Mouse (Mus musculus) liver, embryonic 15.5 days (tissue): Measurements from ENCODE around the gene Kcnj3. TPM values are rescaled to one million over a fixed set of nuclear protein-coding genes. Genes with fewer than 3 reads are reported as not detected.
"Not testable (repeated sequence)": the region's sequence is repeated elsewhere in the genome, so short reads cannot be mapped to it uniquely, and the experiment has no call there.

Experiments used
- ATAC-seq: fragments of 200-750 bp; cut with Nextera tagmentation; 2 replicates; pipeline ENCODE4 v1.8.0; 2017; ENCODE audit warnings: moderate number of reproducible peaks, mild to moderate bottlenecking, moderate library complexity; ENCODE audit not compliant: insufficient read depth
- H3K27ac ChIP-seq: fragments of 300-500 bp; sonication (generic); replicated peaks from 2 replicates; pipeline ENCODE4 v1.5.1; 2015; ENCODE audit warnings: mild to moderate bottlenecking, inconsistent platforms
- H3K27me3 ChIP-seq: fragments of 300-500 bp; sonication (generic); 2 replicates; pipeline ENCODE4 v1.6.1; 2015; ENCODE audit warnings: mild to moderate bottlenecking, inconsistent platforms
- H3K36me3 ChIP-seq: fragments of 300-500 bp; sonication (generic); replicated peaks from 2 replicates; pipeline ENCODE4 v1.6.1; 2015; ENCODE audit warnings: moderate library complexity, mild to moderate bottlenecking, inconsistent platforms
- H3K4me1 ChIP-seq: fragments of 300-500 bp; sonication (generic); replicated peaks from 2 replicates; pipeline ENCODE4 v1.6.1; 2015; ENCODE audit warnings: inconsistent platforms
- H3K4me2 ChIP-seq: fragments of 300-500 bp; sonication (generic); 2 replicates; pipeline ENCODE4 v1.6.1; 2015; ENCODE audit warnings: moderate library complexity, mild to moderate bottlenecking, inconsistent platforms
- H3K4me3 ChIP-seq: fragments of 300-500 bp; sonication (generic); replicated peaks from 2 replicates; pipeline ENCODE4 v1.5.1; 2015; ENCODE audit warnings: mild to moderate bottlenecking, inconsistent platforms
- H3K9ac ChIP-seq: fragments of 300-500 bp; sonication (generic); 2 replicates; pipeline ENCODE4 v1.6.1; 2015; ENCODE audit warnings: moderate library complexity, mild to moderate bottlenecking, inconsistent platforms
- H3K9me3 ChIP-seq: fragments of 300-500 bp; sonication (generic); replicated peaks from 2 replicates; pipeline ENCODE4 v1.6.1; 2016; ENCODE audit warnings: inconsistent platforms
- WGBS: fragments of 180-500 bp; shearing (Covaris S2); methylation state at CpG from one replicate; pipeline ENCODE4 v1.1.7; 2015; ENCODE audit warnings: mixed read lengths; ENCODE audit not compliant: insufficient replicate concordance; 5-methylcytosine and 5-hydroxymethylcytosine counted together
- polyA plus RNA-seq: library from polyadenylated mRNA; unstranded; fragments of >200 nt; fragmentation: Nextera tagmentation; extraction: Ambion mirVana; gene quantifications from 2 replicates; pipeline ENCODE4 v1.2.1, GENCODE M21; 2015

The Kcnj3 gene
- polyA plus RNA-seq, 1 experiment from 2014 or later = not detected

GRCm38 (mm10) chr2:55450774-55451173 is 15.0 kb downstream of the Kcnj3 start:
- WGBS = 74% methylated on average over 1 of the region's 1 CpGs
- no peak overlapping the region for H3K27ac ChIP-seq

DNA sequence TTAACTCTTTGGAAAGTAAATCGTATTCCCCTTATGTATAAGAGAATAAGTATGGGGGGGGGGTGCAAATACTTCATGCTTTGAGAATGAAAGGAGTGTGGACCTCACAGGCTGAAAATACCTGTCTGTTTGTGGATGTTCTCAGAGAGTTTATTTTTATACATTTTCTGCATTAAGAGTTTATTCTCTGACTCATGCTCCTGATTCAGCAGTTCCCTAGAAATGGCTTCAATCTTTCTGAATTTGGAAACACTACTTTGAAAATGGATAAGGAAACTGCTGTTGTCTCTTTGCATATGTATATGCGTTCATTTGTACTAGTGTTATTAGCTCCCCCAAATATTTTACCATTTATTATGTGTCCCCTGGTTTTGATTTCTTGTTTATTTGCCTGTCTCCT is 23.4 kb downstream of the Kcnj3 start:
- no peaks in the 10 kb centered on the region for H3K36me3 ChIP-seq
- no peaks in the 10 kb centered on the region for H3K4me1 ChIP-seq
- H3K4me2 ChIP-seq = no peak overlapping the region
- no peak overlapping the region for H3K4me3 ChIP-seq
- 71% methylated on average over 2 of the region's 2 CpGs for WGBS
- ATAC-seq = no peak
- H3K9me3 ChIP-seq = no peaks in the 10 kb centered on the region
- H3K27me3 ChIP-seq = no peaks in the 10 kb centered on the region
- H3K9ac ChIP-seq = no peak overlapping the region
- H3K27ac ChIP-seq = no peak overlapping the region

More at GRCm38 (mm10) chr2:55450774-55451173, 15.0 kb downstream of the Kcnj3 start:
- ATAC-seq = no peak
- Histone ChIP-seq H3K4me2 (no peak overlapping the region), H3K9ac (no peak overlapping the region), H3K36me3 (no peaks in the 10 kb centered on the region), H3K27me3 (no peaks in the 10 kb centered on the region), H3K9me3 (no peaks in the 10 kb centered on the region), H3K4me3 (no peak overlapping the region), H3K4me1 (no peaks in the 10 kb centered on the region)

DNA sequence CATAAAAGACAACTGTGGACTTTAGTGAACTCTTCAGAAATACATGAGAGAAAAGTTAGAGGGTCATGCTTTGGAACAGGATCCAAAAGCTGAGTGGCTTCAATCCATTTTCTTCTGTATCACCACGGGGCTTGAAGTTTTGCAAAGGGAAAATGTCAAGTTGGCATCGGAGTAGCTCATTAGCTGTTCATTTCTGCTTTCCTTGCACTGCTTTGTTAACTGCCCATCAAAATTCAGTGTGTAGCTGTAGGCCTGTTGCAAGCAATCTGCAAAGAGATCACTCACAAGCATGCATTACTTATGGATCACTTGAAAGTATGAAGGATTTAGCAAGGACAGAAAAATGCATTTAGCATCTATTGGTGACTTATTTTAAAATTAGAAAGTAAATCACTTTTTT is 33.4 kb downstream of the Kcnj3 start:
- no peak overlapping the region for H3K27ac ChIP-seq
- no peaks in the 10 kb centered on the region for H3K36me3 ChIP-seq
- no peak overlapping the region for H3K9ac ChIP-seq
- no peak overlapping the region for H3K4me3 ChIP-seq
- H3K4me2 ChIP-seq = no peak overlapping the region
- ATAC-seq = no peak
- no peaks in the 10 kb centered on the region for H3K27me3 ChIP-seq
- no peaks in the 10 kb centered on the region for H3K9me3 ChIP-seq
- H3K4me1 ChIP-seq = no peaks in the 10 kb centered on the region
- WGBS = 59% methylated on average over 2 of the region's 2 CpGs

DNA sequence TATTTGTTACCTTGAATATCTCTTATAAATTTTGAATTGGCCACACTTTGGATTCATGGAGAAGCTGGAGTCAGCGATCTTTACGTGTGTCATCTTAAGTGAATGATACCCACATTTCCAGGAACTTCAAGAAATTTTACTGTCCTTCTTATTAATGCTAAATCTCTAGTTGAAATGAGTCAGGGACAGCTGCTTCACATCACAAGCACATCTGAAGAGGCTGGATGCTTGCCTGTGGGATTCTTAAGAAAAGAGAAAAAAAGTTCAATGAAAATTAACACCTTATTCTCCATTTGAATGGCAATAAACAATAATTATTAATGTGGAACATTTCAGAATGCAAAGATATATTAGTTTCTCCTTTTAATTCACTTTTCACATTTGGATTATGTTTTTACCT is 34.2 kb downstream of the Kcnj3 start:
- Histone ChIP-seq H3K9me3 (no peaks in the 10 kb centered on the region), H3K9ac (no peak overlapping the region), H3K27me3 (no peaks in the 10 kb centered on the region), H3K27ac (no peak overlapping the region), H3K4me2 (no peak overlapping the region), H3K4me3 (no peak overlapping the region), H3K36me3 (no peaks in the 10 kb centered on the region), H3K4me1 (no peaks in the 10 kb centered on the region)
- WGBS = 71% methylated on average over 2 of the region's 2 CpGs
- no peak for ATAC-seq

GRCm38 (mm10) chr2:55479511-55479910 is 43.7 kb downstream of the Kcnj3 start:
- no peak overlapping the region for H3K4me2 ChIP-seq
- H3K27me3 ChIP-seq = no peaks in the 10 kb centered on the region
- no peak for ATAC-seq
- no peak overlapping the region for H3K4me3 ChIP-seq
- H3K9ac ChIP-seq = no peak overlapping the region
- H3K4me1 ChIP-seq = no peaks in the 10 kb centered on the region
- H3K36me3 ChIP-seq = no peaks in the 10 kb centered on the region
- H3K27ac ChIP-seq = no peak overlapping the region
- WGBS = 54% methylated on average over 4 of the region's 4 CpGs
- H3K9me3 ChIP-seq = no peaks in the 10 kb centered on the region

GRCm38 (mm10) chr2:55479933-55480601 is 44.3 kb downstream of the Kcnj3 start:
- Histone ChIP-seq H3K27ac (no peak overlapping the region), H3K9me3 (no peaks in the 10 kb centered on the region)
- ATAC-seq = no peak

DNA sequence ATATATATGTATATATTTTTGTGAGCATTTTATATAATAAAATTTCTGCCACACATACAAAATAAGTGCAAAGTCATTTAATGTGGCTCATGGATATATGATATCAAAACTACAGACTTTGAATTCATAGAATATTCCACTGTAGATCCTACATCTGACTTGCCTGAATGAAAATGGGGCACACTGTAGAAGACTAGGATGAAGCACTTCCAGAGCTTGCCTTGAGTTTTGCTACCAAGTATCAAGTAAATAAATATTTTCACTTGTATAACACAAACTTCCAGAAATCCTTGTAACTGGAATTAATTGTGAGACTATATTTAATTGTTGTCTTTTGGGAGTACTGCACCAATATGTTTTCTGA is 44.8 kb downstream of the Kcnj3 start:
- H3K4me3 ChIP-seq = no peak overlapping the region
- no peaks in the 10 kb centered on the region for H3K4me1 ChIP-seq
- H3K9me3 ChIP-seq = no peaks in the 10 kb centered on the region
- H3K4me2 ChIP-seq = no peak overlapping the region
- no peak overlapping the region for H3K27ac ChIP-seq
- no peak overlapping the region for H3K9ac ChIP-seq
- no peaks in the 10 kb centered on the region for H3K27me3 ChIP-seq
- no peak for ATAC-seq
- H3K36me3 ChIP-seq = no peaks in the 10 kb centered on the region

More at GRCm38 (mm10) chr2:55479933-55480601, 44.3 kb downstream of the Kcnj3 start:
- no peaks in the 10 kb centered on the region for H3K27me3 ChIP-seq
- no peak overlapping the region for H3K4me2 ChIP-seq
- H3K4me3 ChIP-seq = no peak overlapping the region
- H3K36me3 ChIP-seq = no peaks in the 10 kb centered on the region
- no peak overlapping the region for H3K9ac ChIP-seq
- H3K4me1 ChIP-seq = no peaks in the 10 kb centered on the region
- 62% methylated on average over 4 of the region's 4 CpGs for WGBS

- not testable (repeated sequence) for ATAC-seq, H3K4me1 ChIP-seq, H3K27ac ChIP-seq, H3K4me3 ChIP-seq, H3K9ac ChIP-seq, H3K27me3 ChIP-seq, H3K4me2 ChIP-seq, H3K36me3 ChIP-seq, H3K9me3 ChIP-seq
- WGBS = 68% methylated on average over 7 of the region's 7 CpGs
Observed at GRCm38 (mm10) chr2:55485500-55486129, 49.8 kb downstream of the Kcnj3 start.

DNA sequence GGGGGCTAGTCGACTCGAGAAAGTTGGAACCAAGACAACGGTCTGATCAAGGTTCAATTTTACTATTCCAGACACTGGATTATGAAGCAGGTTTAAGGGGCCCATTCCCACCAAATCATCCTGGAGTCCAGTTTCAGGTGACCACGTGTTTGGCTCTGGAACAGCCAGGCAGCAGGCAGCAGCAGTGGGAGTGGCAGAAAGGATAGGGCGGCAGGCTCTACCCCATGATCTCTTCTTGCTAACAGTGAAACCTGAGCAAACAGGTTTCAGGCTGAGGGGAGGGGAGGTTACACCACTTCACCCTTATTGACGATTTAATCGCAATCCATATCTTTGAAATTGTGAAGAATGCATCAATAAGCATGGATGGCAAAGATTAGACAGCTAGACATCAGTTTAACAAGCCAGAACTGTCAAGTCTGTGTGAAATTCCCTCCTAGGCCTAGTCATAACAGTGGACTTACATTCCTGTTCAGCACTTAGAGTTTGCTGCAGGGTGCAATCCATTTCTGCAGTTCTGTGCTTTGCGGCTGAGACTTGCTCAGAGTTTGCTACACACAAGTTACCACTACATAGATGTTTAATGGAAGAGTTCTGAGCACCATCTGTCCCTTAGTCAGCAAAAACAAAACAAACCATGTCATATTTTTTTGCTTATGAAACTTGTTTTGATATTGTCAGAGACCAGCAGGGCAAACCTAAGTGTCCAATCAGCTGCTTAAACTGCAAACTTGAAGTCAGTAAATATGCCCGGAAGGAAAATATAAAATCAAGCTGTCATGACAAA is 67.8 kb downstream of the Kcnj3 start:
- Histone ChIP-seq H3K9me3 (no peaks in the 10 kb centered on the region), H3K27me3 (no peaks in the 10 kb centered on the region), H3K9ac (no peak overlapping the region), H3K36me3 (no peaks in the 10 kb centered on the region), H3K4me3 (no peak overlapping the region), H3K27ac (no peak overlapping the region), H3K4me2 (no peak overlapping the region), H3K4me1 (no peaks in the 10 kb centered on the region)
- WGBS = 58% methylated on average over 9 of the region's 9 CpGs
- no peak for ATAC-seq

DNA sequence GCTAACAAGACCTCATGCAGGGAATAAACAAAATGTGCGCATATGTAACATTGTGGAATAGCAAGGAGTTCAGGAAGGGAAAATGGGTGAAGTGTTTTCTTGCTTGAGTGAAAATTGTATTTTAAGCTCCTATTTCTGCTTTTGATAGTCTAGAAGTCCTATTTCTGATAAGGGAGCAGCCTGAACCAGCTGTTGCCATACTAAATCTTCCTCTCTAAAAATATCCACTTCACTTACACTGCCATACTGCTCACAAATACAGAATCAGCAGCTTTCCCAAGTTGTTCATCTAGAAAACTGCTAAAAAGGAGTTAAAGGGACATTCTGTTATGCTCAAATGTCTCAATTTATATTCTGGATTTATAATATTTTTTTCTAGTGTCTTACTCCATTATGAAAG is 69.9 kb downstream of the Kcnj3 start:
- ATAC-seq = no peak

GRCm38 (mm10) chr2:55517297-55517696 is 81.5 kb downstream of the Kcnj3 start:
- no peaks in the 10 kb centered on the region for H3K27me3 ChIP-seq
- H3K9me3 ChIP-seq = no peaks in the 10 kb centered on the region
- no peak overlapping the region for H3K4me3 ChIP-seq
- H3K9ac ChIP-seq = no peak overlapping the region
- no peaks in the 10 kb centered on the region for H3K4me1 ChIP-seq
- ATAC-seq = no peak
- no peaks in the 10 kb centered on the region for H3K36me3 ChIP-seq
- H3K27ac ChIP-seq = no peak overlapping the region
- no peak overlapping the region for H3K4me2 ChIP-seq

More for the DNA sequence above, 69.9 kb downstream of the Kcnj3 start:
- WGBS = 69% methylated on average over 1 of the region's 1 CpGs
- no peaks in the 10 kb centered on the region for H3K4me1 ChIP-seq
- H3K4me2 ChIP-seq = no peak overlapping the region
- no peaks in the 10 kb centered on the region for H3K27me3 ChIP-seq
- H3K9ac ChIP-seq = no peak overlapping the region
- no peak overlapping the region for H3K4me3 ChIP-seq
- no peaks in the 10 kb centered on the region for H3K9me3 ChIP-seq
- H3K27ac ChIP-seq = no peak overlapping the region
- H3K36me3 ChIP-seq = no peaks in the 10 kb centered on the region
